Mouse (Mus musculus) liver, adult 2 months (tissue): ENCODE results near the gene Ptms. TPM values are rescaled to one million over a fixed set of nuclear protein-coding genes. Genes with fewer than 3 reads are reported as not detected.
A peak's percentile ranks its signal among the peaks of the same experiment; 100 is the strongest.

Experiments used
- DNase-seq: peaks from one replicate; pipeline ENCODE4 v3.0.0-alpha.2; 2011; ENCODE audit warnings: low read depth, low spot score; ENCODE audit errors: extremely low read depth
- H3K27ac ChIP-seq: fragments of 200-500 bp; replicated peaks from 2 replicates; pipeline ENCODE4 v1.5.1; 2012; ENCODE audit warnings: low read depth, mild to moderate bottlenecking, control low read depth, inconsistent platforms, low read length; ENCODE audit not compliant: insufficient read depth
- H3K27me3 ChIP-seq: fragments of 200-500 bp; 2 replicates; pipeline ENCODE4 v1.6.1; 2012; ENCODE audit warnings: mild to moderate bottlenecking, moderate library complexity, low read length, inconsistent platforms; ENCODE audit not compliant: control insufficient read depth, insufficient read depth
- H3K36me3 ChIP-seq: fragments of 200-500 bp; 2 replicates; pipeline ENCODE4 v1.6.1; 2012; ENCODE audit warnings: low read length, inconsistent platforms; ENCODE audit not compliant: control insufficient read depth, insufficient read depth
- H3K4me1 ChIP-seq: fragments of 200-500 bp; 2 replicates; pipeline ENCODE4 v1.6.1; 2011; ENCODE audit warnings: low read length; ENCODE audit not compliant: control insufficient read depth, insufficient read depth
- H3K4me3 ChIP-seq: fragments of 200-500 bp; 2 replicates; pipeline ENCODE4 v1.5.1; 2011; ENCODE audit warnings: low read depth, mild to moderate bottlenecking, control low read depth, low read length, moderate library complexity; ENCODE audit not compliant: insufficient read depth
- H3K79me2 ChIP-seq: fragments of 200-500 bp; 2 replicates; pipeline ENCODE4 v1.6.1; 2012; ENCODE audit warnings: inconsistent platforms, mild to moderate bottlenecking, low read length, moderate library complexity; ENCODE audit not compliant: control insufficient read depth, insufficient read depth
- H3K9ac ChIP-seq: fragments of 200-500 bp; 2 replicates; pipeline ENCODE4 v1.6.1; 2012; ENCODE audit warnings: low read depth, mild to moderate bottlenecking, control low read depth, inconsistent platforms, low read length
- CTCF ChIP-seq: fragments of 200-500 bp; IDR thresholded peaks from 2 replicates; pipeline ENCODE4 v1.5.1; 2011; ENCODE audit warnings: low read depth, low read length, control low read depth
- POLR2A ChIP-seq: fragments of 200-500 bp; IDR thresholded peaks from 2 replicates; pipeline ENCODE4 v1.6.1; 2011; ENCODE audit warnings: low read length, control low read depth; ENCODE audit not compliant: insufficient read depth; ENCODE audit errors: extremely low read depth
- WGBS: fragments of 180-500 bp; shearing (Covaris S2); methylation state at CpG from one replicate; pipeline ENCODE4 v1.1.7; 2018; 5-methylcytosine and 5-hydroxymethylcytosine counted together
- polyA plus RNA-seq: library from polyadenylated mRNA; depleted of rRNA; stranded (reverse); fragments of >200 nt; gene quantifications from 2 replicates; pipeline ENCODE4 v1.2.3, GENCODE M21; 2012
- total RNA-seq: library from RNA; depleted of rRNA; stranded (reverse); fragments of >200 nt; gene quantifications from 2 replicates; pipeline ENCODE4 v1.2.3, GENCODE M21; 2014

The Ptms gene
- total and polyA plus RNA-seq, 2 experiments = 80.7 to 2,256 TPM

GRCm38 (mm10) chr6:124914511-124914910 lies 5.4 kb downstream of the Ptms start:
- Histone ChIP-seq H3K79me2 (peaks cover 2% of the 10 kb centered on the region; the same call in 1 of the 2 replicates), H3K4me3 (no peak overlapping the region), H3K9ac (peak overlapping the region; percentile 100; the same call in 1 of the 2 replicates), H3K27me3 (no peaks in the 10 kb centered on the region), H3K27ac (peak overlapping the region; percentile 94), H3K4me1 (peaks cover 28% of the 10 kb centered on the region), H3K36me3 (peaks cover 8% of the 10 kb centered on the region; the same call in 1 of the 2 replicates)
- WGBS = 82% methylated on average over 7 of the region's 7 CpGs
- DNase-seq = no peak
- no peak for TF ChIP-seq CTCF
- TF ChIP-seq POLR2A = 0 out of 2 replicates have a peak, but pooled peaks have one; percentile 12

DNA sequence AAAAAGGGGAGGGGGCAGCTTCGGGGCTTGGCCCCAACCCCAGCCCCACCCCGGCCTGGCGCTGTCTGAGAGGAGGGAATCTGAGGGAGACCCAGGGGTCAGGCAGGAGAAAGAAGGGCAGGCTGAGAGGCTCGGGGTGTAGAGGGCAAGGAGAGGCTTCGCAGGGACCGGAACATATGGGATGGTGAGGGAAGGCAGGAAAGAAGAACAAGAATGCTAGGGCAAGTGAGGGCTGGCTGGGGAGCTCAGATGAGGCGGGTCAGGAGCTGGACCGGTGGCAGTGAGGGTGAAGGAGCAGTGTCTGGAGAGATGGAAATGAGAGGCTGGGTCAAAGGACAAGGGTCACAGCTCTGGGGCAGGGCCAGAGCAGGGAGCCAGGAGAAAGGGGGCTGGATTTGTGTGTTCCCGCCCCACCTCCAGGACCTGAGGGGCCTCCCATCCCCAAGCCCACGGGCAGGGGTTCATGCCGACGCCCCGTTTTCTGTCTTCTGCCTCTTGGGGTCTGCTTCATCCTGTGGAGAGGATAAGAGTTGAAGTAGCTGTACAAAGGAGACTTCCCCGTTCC lies 6.1 kb downstream of the Ptms start:
- Histone ChIP-seq H3K79me2 (peaks cover 2% of the 10 kb centered on the region; the same call in 1 of the 2 replicates), H3K4me1 (peaks cover 28% of the 10 kb centered on the region), H3K9ac (no peak overlapping the region), H3K27ac (peak overlapping the region; percentile 94), H3K36me3 (peaks cover 8% of the 10 kb centered on the region; the same call in 1 of the 2 replicates), H3K4me3 (no peak overlapping the region), H3K27me3 (no peaks in the 10 kb centered on the region)
- TF ChIP-seq POLR2A (no peak), CTCF (no peak)
- DNase-seq = peak; percentile 76
- 51% methylated on average over 14 of the region's 14 CpGs for WGBS

DNA sequence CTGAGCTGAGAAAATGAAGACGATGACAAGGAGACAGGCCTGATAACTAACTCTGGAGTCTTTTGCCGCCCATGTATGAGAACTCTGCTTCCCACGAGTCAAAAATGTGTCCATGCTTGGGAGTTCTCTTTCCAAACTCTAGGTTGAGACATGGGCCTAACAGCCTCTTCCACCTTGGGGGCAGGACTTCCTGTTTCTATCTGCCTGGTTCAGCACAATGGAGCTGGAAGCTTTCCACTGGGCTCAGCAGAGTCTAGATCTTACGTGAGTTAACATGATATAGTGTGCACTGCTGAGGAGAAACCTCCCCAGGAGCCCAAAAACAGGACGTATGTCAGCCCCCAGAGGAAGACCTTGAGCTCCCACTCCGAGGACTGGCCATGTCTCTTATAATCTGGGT lies 6.7 kb downstream of the Ptms start:
- H3K4me3 ChIP-seq = no peak overlapping the region
- H3K4me1 ChIP-seq = peaks cover 24% of the 10 kb centered on the region
- DNase-seq = no peak
- no peak for TF ChIP-seq POLR2A
- no peak for TF ChIP-seq CTCF
- peaks cover 8% of the 10 kb centered on the region; the same call in 1 of the 2 replicates for H3K36me3 ChIP-seq
- H3K27me3 ChIP-seq = no peaks in the 10 kb centered on the region
- 30% methylated on average over 6 of the region's 6 CpGs for WGBS
- H3K27ac ChIP-seq = peak overlapping the region; percentile 41
- peaks cover 2% of the 10 kb centered on the region; the same call in 1 of the 2 replicates for H3K79me2 ChIP-seq
- no peak overlapping the region for H3K9ac ChIP-seq

- no peaks in the 10 kb centered on the region for H3K27me3 ChIP-seq
- no peak within 1 kb of the TSS for H3K4me3 ChIP-seq
These were observed 8.2 kb downstream of the Ptms start, which contains the start of gene Lag3 for GRCm38 (mm10) chr6:124911533-124912218. Lag3 (minus strand) TSS chr6:124911705.

GRCm38 (mm10) chr6:124910032-124910431 lies 9.9 kb downstream of the Ptms start:
- Histone ChIP-seq H3K36me3 (peaks cover 8% of the 10 kb centered on the region; the same call in 1 of the 2 replicates), H3K9ac (no peak overlapping the region), H3K79me2 (no peaks in the 10 kb centered on the region), H3K4me1 (peaks cover 22% of the 10 kb centered on the region), H3K4me3 (no peak overlapping the region), H3K27me3 (no peaks in the 10 kb centered on the region), H3K27ac (no peak overlapping the region)
- TF ChIP-seq POLR2A = no peak
- TF ChIP-seq CTCF = no peak
- DNase-seq = no peak
- 38% methylated on average over 32 of the region's 32 CpGs for WGBS

More at GRCm38 (mm10) chr6:124911533-124912218, 8.2 kb downstream of the Ptms start, which contains the start of gene Lag3:
- no peak within 1 kb of the TSS for H3K27ac ChIP-seq
- H3K79me2 ChIP-seq = no peaks in the 10 kb centered on the region
- H3K36me3 ChIP-seq = peaks cover 8% of the 10 kb centered on the region; the same call in 1 of the 2 replicates
- peaks cover 23% of the 10 kb centered on the region for H3K4me1 ChIP-seq
- TF ChIP-seq CTCF (no peak), POLR2A (no peak)
- H3K9ac ChIP-seq = no peak within 1 kb of the TSS
- WGBS = 49% methylated on average over 13 of the region's 13 CpGs
- no peak for DNase-seq
